Mouse (Mus musculus) CD4-positive, CD25-positive, alpha-beta regulatory T cell, adult 2 months (primary cell): ENCODE measurements around the gene Zcchc7.
A peak's percentile ranks its signal among the peaks of the same experiment; 100 is the strongest.
"Not testable (repeated sequence)": the region's sequence is repeated elsewhere in the genome, so short reads cannot be mapped to it uniquely, and the experiment has no call there.

Experiments used
- DNase-seq: peaks from one replicate; pipeline ENCODE4 v3.0.0-alpha.2; 2012; ENCODE audit warnings: low read depth, low spot score

Zcchc7 gene

GRCm38 (mm10) chr4:44757131-44757530 lies 1.5 kb downstream of the Zcchc7 start:
- not testable (repeated sequence) for DNase-seq

GRCm38 (mm10) chr4:44774890-44775289 lies 19.2 kb downstream of the Zcchc7 start:
- DNase-seq: no peak

GRCm38 (mm10) chr4:44776651-44777050 lies 21.0 kb downstream of the Zcchc7 start:
- no peak for DNase-seq

GRCm38 (mm10) chr4:44777101-44777500 lies 21.4 kb downstream of the Zcchc7 start:
- no peak for DNase-seq

- no peak for DNase-seq
Observed at GRCm38 (mm10) chr4:44777711-44778110, 22.0 kb downstream of the Zcchc7 start.

- DNase-seq: no peak
Observed at GRCm38 (mm10) chr4:44778316-44778715, 22.6 kb downstream of the Zcchc7 start.

GRCm38 (mm10) chr4:44780462-44781157 lies 24.9 kb downstream of the Zcchc7 start:
- no peak for DNase-seq

- no peak for DNase-seq
Observed at GRCm38 (mm10) chr4:44781494-44781893, 25.8 kb downstream of the Zcchc7 start.

- no peak for DNase-seq
Observed at GRCm38 (mm10) chr4:44783566-44784292, 28.1 kb downstream of the Zcchc7 start.

GRCm38 (mm10) chr4:44812855-44813254 lies 57.2 kb downstream of the Zcchc7 start:
- no peak for DNase-seq

GRCm38 (mm10) chr4:44813770-44814169 lies 58.1 kb downstream of the Zcchc7 start:
- no peak for DNase-seq

GRCm38 (mm10) chr4:44816584-44816983 lies 60.9 kb downstream of the Zcchc7 start:
- no peak for DNase-seq

- no peak for DNase-seq
Observed at GRCm38 (mm10) chr4:44830609-44831008, 74.9 kb downstream of the Zcchc7 start.

- DNase-seq: no peak
Observed at GRCm38 (mm10) chr4:44851835-44852251, 96.2 kb downstream of the Zcchc7 start.

GRCm38 (mm10) chr4:44871591-44871990 lies 115.9 kb downstream of the Zcchc7 start:
- DNase-seq: no peak

GRCm38 (mm10) chr4:44872048-44872447 lies 116.4 kb downstream of the Zcchc7 start:
- no peak for DNase-seq

GRCm38 (mm10) chr4:44880065-44880623 lies 124.5 kb downstream of the Zcchc7 start:
- no peak for DNase-seq

- no peak for DNase-seq
Observed at GRCm38 (mm10) chr4:44886143-44886542, 130.5 kb downstream of the Zcchc7 start.

GRCm38 (mm10) chr4:44891344-44891743 lies 135.7 kb downstream of the Zcchc7 start:
- DNase-seq: no peak

- no peak for DNase-seq
Observed at GRCm38 (mm10) chr4:44905651-44906271, 150.1 kb downstream of the Zcchc7 start.

- no peak for DNase-seq
Observed at GRCm38 (mm10) chr4:44906399-44906798, 150.7 kb downstream of the Zcchc7 start.

GRCm38 (mm10) chr4:44910065-44910464 lies 154.4 kb downstream of the Zcchc7 start:
- DNase-seq: peak; percentile 4
